Mouse (Mus musculus): ENCODE measurements at regions not wholly inside any gene's neighbourhood (a gene's known extent, or its start where the extent isn't known, plus 50 kb on each side); places are given as distances from the start of the nearest gene placed in this dataset.

GRCm38 (mm10) chr2:171800511-171801268, 242.6 kb downstream of the Cbln4 start:
- CTCF ChIA-PET, result no interaction called here

GRCm38 (mm10) chr2:171799351-171799750, 243.9 kb downstream of the Cbln4 start:
- CTCF ChIA-PET, result no interaction called here

GRCm38 (mm10) chr2:171790686-171791085, 252.6 kb downstream of the Cbln4 start:
- CTCF ChIA-PET, result no interaction called here

GRCm38 (mm10) chr2:171766193-171766930, 276.9 kb downstream of the Cbln4 start:
- CTCF ChIA-PET, result no interaction called here

GRCm38 (mm10) chr2:171765071-171765470, 278.2 kb downstream of the Cbln4 start:
- CTCF ChIA-PET, result interaction anchor here (0.6 kb wide), 1 partner anchor 10 kb away, joined by 5 read pairs; no protein-coding TSS in a partner anchor

- CTCF ChIA-PET, result no interaction called here
These were observed 289.8 kb downstream of the Cbln4 start for GRCm38 (mm10) chr2:171753502-171753901.

- CTCF ChIA-PET, result no interaction called here
These were observed 296.1 kb downstream of the Cbln4 start for GRCm38 (mm10) chr2:171747162-171747561.

- CTCF ChIA-PET, result no interaction called here
These were observed 300.2 kb downstream of the Cbln4 start for GRCm38 (mm10) chr2:171743111-171743510.

GRCm38 (mm10) chr2:171742706-171743105, 300.6 kb downstream of the Cbln4 start:
- CTCF ChIA-PET, result no interaction called here

GRCm38 (mm10) chr2:171737761-171738160, 305.5 kb downstream of the Cbln4 start:
- CTCF ChIA-PET, result no interaction called here

GRCm38 (mm10) chr2:171735061-171735490, 308.2 kb downstream of the Cbln4 start:
- CTCF ChIA-PET, result no interaction called here

GRCm38 (mm10) chr2:171734634-171734987, 308.7 kb downstream of the Cbln4 start:
- CTCF ChIA-PET, result no interaction called here

GRCm38 (mm10) chr2:171733965-171734633, 309.2 kb downstream of the Cbln4 start:
- CTCF ChIA-PET, result no interaction called here

GRCm38 (mm10) chr2:171719269-171719668, 324.0 kb downstream of the Cbln4 start:
- CTCF ChIA-PET, result no interaction called here

- CTCF ChIA-PET, result no interaction called here
These were observed 324.4 kb downstream of the Cbln4 start for GRCm38 (mm10) chr2:171718855-171719254.

GRCm38 (mm10) chr2:171712816-171713570, 330.3 kb downstream of the Cbln4 start:
- CTCF ChIA-PET, result no interaction called here

- CTCF ChIA-PET, result no interaction called here
These were observed 349.7 kb downstream of the Cbln4 start for GRCm38 (mm10) chr2:171693526-171693925.

- CTCF ChIA-PET, result no interaction called here
These were observed 352.5 kb downstream of the Cbln4 start for GRCm38 (mm10) chr2:171690781-171691180.

GRCm38 (mm10) chr2:171689102-171689501, 354.2 kb downstream of the Cbln4 start:
- CTCF ChIA-PET, result no interaction called here

GRCm38 (mm10) chr2:171677998-171678397, 365.3 kb downstream of the Cbln4 start:
- CTCF ChIA-PET, result no interaction called here

- CTCF ChIA-PET, result no interaction called here
These were observed 366.1 kb downstream of the Cbln4 start for GRCm38 (mm10) chr2:171677128-171677527.

- CTCF ChIA-PET, result no interaction called here
These were observed 367.2 kb downstream of the Cbln4 start for GRCm38 (mm10) chr2:171676083-171676482.
